Comparison of ENCODE assay signal across 10 mouse cellular contexts in genomic region chr10:127420676-127421353, GRCm38 (mm10). TPM values are rescaled to one million over a fixed set of nuclear protein-coding genes. Genes with fewer than 3 reads are reported as not detected.
DNase-seq lines count a peak whose midpoint lies in the region; ATAC-seq and TF ChIP-seq lines count a peak whose summit lies in the region.
"Had no signal": no experiment of that assay in that cellular context is flagged by ENCODE, and none has a peak within 500 bp of the region (broad histone marks: within the 10 kb centered on the region; RNA-seq: fewer than 3 reads in every experiment).

No protein-coding gene starts in this region.

- no peak for TF ChIP-seq POLR2A in kidney, adult 2 months (IDR thresholded peaks at IDR 0.05; ENCODE audit: low read depth, low read length)

- no peak overlapping the region for H3K9ac ChIP-seq in heart, embryonic 12.5 days

- 0 out of 2 replicates have a peak, but pooled peaks cover 2% of the 10 kb centered on the region for H3K36me3 ChIP-seq in kidney, adult 2 months (ENCODE audit: control insufficient read depth, insufficient read depth, low read length)
- 0 out of 2 replicates have a peak, but pooled peaks cover 6% of the 10 kb centered on the region for H3K36me3 ChIP-seq in heart, embryonic 12.5 days

- H3K4me2 ChIP-seq in heart, embryonic 12.5 days, result peak overlapping the region; percentile 32; the same call in 1 of the 2 replicates

- H3K4me1 ChIP-seq in kidney, adult 2 months (ENCODE audit: control insufficient read depth, insufficient read depth, low read length), result peaks cover 9% of the 10 kb centered on the region
- H3K4me1 ChIP-seq in heart, embryonic 12.5 days (replicated peaks), result peaks cover 36% of the 10 kb centered on the region

- no peaks in the 10 kb centered on the region for H3K27me3 ChIP-seq in kidney, adult 2 months (replicated peaks; ENCODE audit: control insufficient read depth, insufficient read depth, low read length)
- H3K27me3 ChIP-seq in heart, embryonic 12.5 days (replicated peaks), result no peaks in the 10 kb centered on the region
- H3K27me3 ChIP-seq: megakaryocyte, embryonic 14.5 days had no signal

- intact Hi-C loops in left cerebral cortex, postnatal 36 days (cut with DNase I), result loop anchor here (1.0 to 5.0 kb wide), 2 partner anchors 39 to 67 kb away; partner anchors contain the start of genes Inhbe and R3hdm2

- no peaks in the 10 kb centered on the region for H3K9me3 ChIP-seq in heart, embryonic 12.5 days (replicated peaks)
- H3K9me3 ChIP-seq: G1E; megakaryocyte, embryonic 14.5 days had no signal

- no peak for DNase-seq in kidney, adult 2 months
- DNase-seq in kidney, postnatal 10 days, result no peak
- peak; percentile 21 to 28 for DNase-seq in cerebellum, postnatal 10 days
- DNase-seq in left cerebral cortex, postnatal 36 days (ENCODE audit: low spot score in 2 of 2), result peak; percentile 59 to 61
- no peak for DNase-seq in ovary, postnatal 14 days (ENCODE audit: low spot score)
- DNase-seq in ovary, adult 18-20 months (ENCODE audit: low spot score), result no peak
- no peak for DNase-seq in thymus, postnatal 4 days

- H3K27ac ChIP-seq in kidney, adult 2 months (ENCODE audit: insufficient read depth, low read depth, low read length), result 0 out of 2 replicates have a peak overlapping the region, but pooled peaks have one; percentile 18
- no peak overlapping the region for H3K27ac ChIP-seq in heart, embryonic 12.5 days (ENCODE audit: poor library complexity, severe bottlenecking)

- no peak for ATAC-seq in heart, embryonic 12.5 days (ENCODE audit: insufficient number of reproducible peaks, low FRiP score)

- TF ChIP-seq CTCF in kidney, adult 2 months (conservative IDR thresholded peaks at IDR 0.05; ENCODE audit: insufficient read depth, insufficient read length, low read depth, low read length), result no peak

- no peak overlapping the region for H3K4me3 ChIP-seq in kidney, adult 2 months (ENCODE audit: insufficient read depth, low read depth, low read length)
- H3K4me3 ChIP-seq in heart, embryonic 12.5 days, result no peak overlapping the region
- H3K4me3 ChIP-seq: megakaryocyte, embryonic 14.5 days had no signal

- WGBS in kidney, adult 2 months, result 23% methylated on average over 9 of the region's 9 CpGs
- 20% methylated on average over 9 of the region's 9 CpGs for WGBS in heart, embryonic 12.5 days

RNA-seq across cellular contexts. Expression of gene R3hdm2, which starts 40.7 kb away (rescaled TPM):
- 93.8 and 101 TPM in 2 replicates for polyA plus RNA-seq in kidney, adult 2 months (2012; rRNA removed)
- 35.8 and 36.6 TPM in 2 replicates for polyA plus RNA-seq in heart, embryonic 12.5 days (2016; fragmentation: Nextera tagmentation; extraction: Ambion mirVana)
- 100 to 1,000 TPM; 348 to 365 TPM for total RNA-seq in left cerebral cortex, postnatal 36 days (2021)

RNA-seq across cellular contexts. Expression of gene Inhbc, which starts 50.6 kb away (rescaled TPM):
- polyA plus RNA-seq in kidney, adult 2 months (2012; rRNA removed), result 0.12 TPM in 1 of 2 replicates, not detected in the other
- not detected in 2 replicates for polyA plus RNA-seq in heart, embryonic 12.5 days (2016; fragmentation: Nextera tagmentation; extraction: Ambion mirVana)
- total RNA-seq in left cerebral cortex, postnatal 36 days (2021), result not detected
- polyA plus RNA-seq: G1E had no signal

Comparison
In these comparisons a context has a peak if more than half of its experiments do, and no peak if none do; other contexts are left out.
1. DNase-seq: peak in cerebellum, postnatal 10 days (2 of 2) and left cerebral cortex, postnatal 36 days (2 of 2); none in kidney, adult 2 months (single experiment), kidney, postnatal 10 days (single experiment), ovary, postnatal 14 days (single experiment), ovary, adult 18-20 months (single experiment) and thymus, postnatal 4 days (single experiment).